Mouse (Mus musculus): ENCODE data around the gene Cbfa2t3.

DNA sequence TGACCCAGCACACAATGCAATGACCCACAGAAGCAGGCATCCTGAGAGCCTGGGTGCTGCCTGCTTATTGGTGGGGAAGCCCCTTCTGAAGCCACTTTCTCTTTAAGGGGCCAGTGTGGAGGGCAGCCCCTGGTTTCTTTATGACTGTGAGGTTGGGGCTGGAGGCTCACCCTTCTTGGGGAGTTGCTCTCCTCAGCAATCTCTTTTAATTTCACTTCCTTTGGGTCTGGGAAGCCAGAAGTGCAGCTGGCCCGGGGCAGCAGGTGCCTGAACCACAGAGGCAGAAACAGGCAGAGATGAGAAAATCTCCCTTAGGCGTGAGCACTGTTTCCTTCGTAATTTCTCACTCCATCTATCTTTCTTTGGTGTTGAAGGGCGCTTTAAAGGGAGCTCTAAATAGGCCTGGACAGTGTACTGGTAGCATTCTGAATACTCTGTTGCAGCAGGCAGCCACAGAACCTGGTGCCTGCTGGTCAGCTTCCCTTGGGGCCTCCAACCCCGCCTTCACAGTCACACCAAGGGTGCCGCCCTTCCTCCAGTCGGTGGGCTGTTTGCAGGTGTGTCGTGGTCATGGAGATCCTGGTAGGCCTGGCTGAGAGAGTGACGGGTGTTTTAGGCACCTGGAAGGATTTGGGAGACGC lies 3.5 kb upstream of the Cbfa2t3 start:
- TF ChIP-seq CTCF (IDR thresholded peaks at IDR 0.05) (no peak), EP300 (IDR thresholded peaks at IDR 0.05; ENCODE audit: insufficient read depth, low read depth, low read length) (no peak)
